ENCODE assay signal across 13 mouse cellular contexts in genomic region chr16:85738606-85739195, GRCm38 (mm10).
A peak's percentile ranks its signal among the peaks of the same experiment; 100 is the strongest.
DNase-seq lines count a peak whose midpoint lies in the region; TF ChIP-seq lines count a peak whose summit lies in the region.
"Had no signal": no experiment of that assay in that cellular context is flagged by ENCODE, and none has a peak within 500 bp of the region (broad histone marks: within the 10 kb centered on the region; RNA-seq: fewer than 3 reads in every experiment).

No protein-coding gene starts in this region.

- no peak for TF ChIP-seq POLR2A in brain, embryonic 14.5 days (IDR thresholded peaks at IDR 0.05; ENCODE audit: borderline replicate concordance, extremely low read depth, insufficient read depth, insufficient read length, poor library complexity, severe bottlenecking)

- TF ChIP-seq CTCF in brain, embryonic 14.5 days (IDR thresholded peaks at IDR 0.05; ENCODE audit: borderline replicate concordance, extremely low read depth, insufficient read depth, insufficient read length), result no peak

- DNase-seq in cerebellum, postnatal 10 days, result peak; percentile 45 to 46
- no peak for DNase-seq in cerebellum, adult 11 months
- DNase-seq in Muller cell, postnatal 12 days (ENCODE audit: inconsistent ontology term), result peak; percentile 81
- DNase-seq in brain, embryonic 14.5 days (ENCODE audit: low read depth), result peak; percentile 23
- no peak for DNase-seq in spleen, postnatal 10 days (ENCODE audit: low spot score in 2 of 2)
- no peak for DNase-seq in gastrocnemius, postnatal 4 days (ENCODE audit: low spot score in 2 of 2)
- DNase-seq: adrenal gland, adult 8-10 months; adrenal gland, postnatal 25 days; cerebellum, adult 11-12 months; embryo, embryonic 11 days; gastrocnemius, postnatal 10 days; gastrocnemius, postnatal 36 days; heart, adult 11 months had no signal

Comparison
In these comparisons a context has a peak if more than half of its experiments do, and no peak if none do; other contexts are left out.
1. DNase-seq: peak in cerebellum, postnatal 10 days (2 of 2), Muller cell, postnatal 12 days (single experiment) and brain, embryonic 14.5 days (single experiment); none in cerebellum, adult 11 months (single experiment), spleen, postnatal 10 days (0 of 2) and gastrocnemius, postnatal 4 days (0 of 2).